Mouse (Mus musculus): Measurements from ENCODE around the gene Suox. TPM values are rescaled to one million over a fixed set of nuclear protein-coding genes. Genes with fewer than 3 reads are reported as not detected.
"Not testable (repeated sequence)": the region's sequence is repeated elsewhere in the genome, so short reads cannot be mapped to it uniquely, and the experiment has no call there.

The Suox gene
- polyA plus RNA-seq, 1 experiment from 2014 or later = 18.9 TPM

- Histone ChIP-seq H3K4me2 (no peak overlapping the region), H3K9ac (no peak overlapping the region), H3K4me1 (peaks cover 17% of the 10 kb centered on the region), H3K27me3 (no peaks in the 10 kb centered on the region), H3K27ac (no peak overlapping the region), H3K4me3 (no peak overlapping the region), H3K36me3 (peaks cover 50% of the 10 kb centered on the region), H3K9me3 (no peaks in the 10 kb centered on the region)
- ATAC-seq (ENCODE audit: insufficient number of reproducible peaks, insufficient read depth, low FRiP score, low TSS enrichment, low read depth) = no peak
- WGBS = 92% methylated on average over 14 of the region's 14 CpGs
Measured at GRCm38 (mm10) chr10:128639999-128640398, 33.9 kb downstream of the Suox start.

DNA sequence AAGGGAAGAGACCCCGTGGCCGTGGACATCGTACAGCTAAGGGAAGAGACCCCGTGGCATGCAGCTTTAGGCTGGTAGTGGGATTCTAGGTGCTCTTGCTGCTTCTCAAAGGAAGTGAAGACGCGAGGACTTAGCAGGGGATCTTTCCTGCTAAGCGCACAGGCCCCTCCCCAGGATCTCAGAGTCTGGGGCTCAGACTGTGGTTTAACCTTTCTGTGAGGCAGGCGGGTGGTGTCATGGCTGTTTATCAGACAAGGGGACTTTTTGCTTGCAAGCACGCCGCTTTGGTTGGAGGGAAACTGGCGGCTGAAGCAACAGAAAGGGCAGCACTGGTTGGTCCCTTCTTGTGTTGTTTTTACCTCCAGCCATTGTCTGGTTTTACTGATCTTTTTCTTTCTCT, 36.9 kb downstream of the Suox start:
- no peaks in the 10 kb centered on the region for H3K27me3 ChIP-seq
- WGBS = 19% methylated on average over 11 of the region's 11 CpGs
- no peak overlapping the region for H3K27ac ChIP-seq

DNA sequence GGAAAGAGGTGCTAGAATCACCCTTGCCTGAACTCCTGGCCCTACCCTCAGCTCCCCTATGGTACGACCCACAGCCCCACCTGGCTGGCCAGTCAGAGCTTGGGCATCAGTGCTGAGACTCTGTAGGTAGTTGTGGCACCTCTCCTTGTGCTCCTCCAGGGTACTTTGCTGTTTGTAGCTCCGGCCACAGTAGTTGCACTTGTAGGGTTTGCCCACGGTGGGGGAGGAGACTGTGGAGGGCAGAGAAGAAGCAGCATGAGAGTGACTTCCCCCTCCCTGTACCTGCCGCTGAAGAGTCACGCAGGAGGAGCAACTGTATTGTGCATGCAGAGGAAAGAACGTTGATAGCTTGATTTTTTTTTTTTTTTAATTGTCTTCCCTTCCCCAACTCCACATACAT, 37.3 kb downstream of the Suox start:
- no peaks in the 10 kb centered on the region for H3K27me3 ChIP-seq
- no peak for ATAC-seq (ENCODE audit: insufficient number of reproducible peaks, insufficient read depth, low FRiP score, low TSS enrichment, low read depth)
- no peak overlapping the region for H3K4me2 ChIP-seq
- H3K27ac ChIP-seq = no peak overlapping the region
- no peak overlapping the region for H3K9ac ChIP-seq
- no peak overlapping the region for H3K4me3 ChIP-seq
- peaks cover 66% of the 10 kb centered on the region for H3K36me3 ChIP-seq
- peaks cover 3% of the 10 kb centered on the region; the same call in 1 of the 2 replicates for H3K4me1 ChIP-seq
- no peaks in the 10 kb centered on the region for H3K9me3 ChIP-seq
- 47% methylated on average over 6 of the region's 6 CpGs for WGBS

More for the DNA sequence above, 36.9 kb downstream of the Suox start:
- no peaks in the 10 kb centered on the region for H3K9me3 ChIP-seq
- H3K9ac ChIP-seq = 0 out of 2 replicates have a peak overlapping the region, but pooled peaks have one; percentile 32
- ATAC-seq (ENCODE audit: insufficient number of reproducible peaks, insufficient read depth, low FRiP score, low TSS enrichment, low read depth) = no peak
- no peak overlapping the region for H3K4me2 ChIP-seq
- H3K4me1 ChIP-seq = peaks cover 3% of the 10 kb centered on the region; the same call in 1 of the 2 replicates
- H3K36me3 ChIP-seq = peaks cover 70% of the 10 kb centered on the region
- H3K4me3 ChIP-seq = no peak overlapping the region

DNA sequence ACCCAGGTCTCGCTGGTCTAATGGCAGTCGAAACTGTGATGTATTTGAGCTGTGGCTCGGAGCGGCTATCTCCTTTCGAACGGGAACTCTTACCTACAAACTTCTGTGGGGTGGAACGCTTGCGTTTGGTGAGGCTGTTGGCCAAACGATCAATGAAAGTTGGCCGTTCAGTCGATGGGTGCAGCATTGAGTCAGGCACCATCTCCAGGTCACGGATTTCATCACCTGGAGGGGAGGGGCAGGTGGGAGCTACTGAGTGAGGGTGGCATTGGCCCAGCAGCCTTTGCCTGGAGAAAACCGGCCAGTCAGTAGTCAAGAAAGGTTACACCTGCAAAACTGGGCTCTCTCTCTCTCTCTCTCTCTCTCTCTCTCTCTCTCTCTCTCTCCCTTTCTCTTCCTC, 38.2 kb downstream of the Suox start:
- ATAC-seq (ENCODE audit: insufficient number of reproducible peaks, insufficient read depth, low FRiP score, low TSS enrichment, low read depth) = no peak
- H3K4me1 ChIP-seq = peaks cover 3% of the 10 kb centered on the region; the same call in 1 of the 2 replicates
- H3K27ac ChIP-seq = no peak overlapping the region
- H3K27me3 ChIP-seq = no peaks in the 10 kb centered on the region
- WGBS = 95% methylated on average over 13 of the region's 13 CpGs
- no peak overlapping the region for H3K9ac ChIP-seq
- H3K36me3 ChIP-seq = peaks cover 59% of the 10 kb centered on the region
- no peaks in the 10 kb centered on the region for H3K9me3 ChIP-seq
- no peak overlapping the region for H3K4me2 ChIP-seq
- no peak overlapping the region for H3K4me3 ChIP-seq

GRCm38 (mm10) chr10:128631571-128631970, 42.3 kb downstream of the Suox start:
- Histone ChIP-seq H3K4me3 (no peak overlapping the region), H3K27ac (no peak overlapping the region), H3K4me1 (no peaks in the 10 kb centered on the region), H3K9ac (no peak overlapping the region), H3K9me3 (no peaks in the 10 kb centered on the region), H3K4me2 (no peak overlapping the region), H3K27me3 (no peaks in the 10 kb centered on the region), H3K36me3 (peaks cover 36% of the 10 kb centered on the region)
- no peak for ATAC-seq (ENCODE audit: insufficient number of reproducible peaks, insufficient read depth, low FRiP score, low TSS enrichment, low read depth)
- 22% methylated on average over 6 of the region's 6 CpGs for WGBS

DNA sequence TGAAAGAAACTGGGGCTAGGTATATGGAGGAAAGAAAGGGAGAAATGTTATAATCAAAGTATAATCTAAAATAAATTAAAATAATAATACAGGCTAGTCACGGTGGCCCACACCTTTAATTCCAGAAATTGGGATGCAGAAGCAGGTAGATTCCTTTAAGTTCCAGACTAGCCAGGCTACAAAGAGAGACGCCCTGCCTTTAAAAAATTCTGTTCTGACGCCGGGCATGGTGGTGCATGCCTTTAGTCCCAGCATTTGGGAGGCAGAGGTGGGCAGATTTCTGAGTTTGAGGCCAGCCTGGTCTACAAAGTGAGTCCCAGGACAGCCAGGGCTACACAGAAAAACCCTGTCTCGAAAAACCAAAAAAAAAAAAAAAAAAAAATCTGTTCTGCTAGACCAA, 43.6 kb downstream of the Suox start:
- not testable (repeated sequence) for H3K9me3 ChIP-seq; H3K27me3 ChIP-seq; H3K4me2 ChIP-seq; H3K4me1 ChIP-seq; H3K9ac ChIP-seq; H3K27ac ChIP-seq; ATAC-seq (ENCODE audit: insufficient number of reproducible peaks, insufficient read depth, low FRiP score, low TSS enrichment, low read depth); H3K4me3 ChIP-seq
- 75% methylated on average over 5 of the region's 5 CpGs for WGBS
- peaks cover 28% of the 10 kb centered on the region for H3K36me3 ChIP-seq

DNA sequence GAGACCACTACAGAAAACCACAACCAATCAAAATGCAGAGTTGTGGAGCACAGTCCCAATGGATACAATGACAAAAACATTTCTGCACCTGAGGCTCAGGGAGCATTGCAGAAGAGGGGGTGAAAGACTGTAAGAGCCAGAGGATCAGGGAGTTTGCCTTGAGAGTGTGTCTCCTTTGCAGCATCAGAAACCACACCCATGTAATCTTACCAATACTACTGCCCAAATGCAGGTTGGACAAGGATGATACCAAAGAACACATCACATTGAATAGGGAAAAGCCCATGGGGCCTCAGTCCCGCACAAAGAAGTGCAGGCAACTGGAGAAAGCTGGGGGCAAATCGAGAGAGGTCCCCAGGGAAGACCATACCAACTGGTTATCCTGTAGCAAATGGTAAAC, 44.1 kb downstream of the Suox start:
- Histone ChIP-seq H3K4me1 (peaks cover 6% of the 10 kb centered on the region), H3K4me2 (no peak overlapping the region), H3K9me3 (no peaks in the 10 kb centered on the region), H3K27ac (no peak overlapping the region), H3K36me3 (peaks cover 28% of the 10 kb centered on the region), H3K27me3 (no peaks in the 10 kb centered on the region), H3K4me3 (no peak overlapping the region), H3K9ac (no peak overlapping the region)
- no peak for ATAC-seq (ENCODE audit: insufficient number of reproducible peaks, insufficient read depth, low FRiP score, low TSS enrichment, low read depth)
- 79% methylated on average over 2 of the region's 2 CpGs for whole genome bisulfite sequencing

DNA sequence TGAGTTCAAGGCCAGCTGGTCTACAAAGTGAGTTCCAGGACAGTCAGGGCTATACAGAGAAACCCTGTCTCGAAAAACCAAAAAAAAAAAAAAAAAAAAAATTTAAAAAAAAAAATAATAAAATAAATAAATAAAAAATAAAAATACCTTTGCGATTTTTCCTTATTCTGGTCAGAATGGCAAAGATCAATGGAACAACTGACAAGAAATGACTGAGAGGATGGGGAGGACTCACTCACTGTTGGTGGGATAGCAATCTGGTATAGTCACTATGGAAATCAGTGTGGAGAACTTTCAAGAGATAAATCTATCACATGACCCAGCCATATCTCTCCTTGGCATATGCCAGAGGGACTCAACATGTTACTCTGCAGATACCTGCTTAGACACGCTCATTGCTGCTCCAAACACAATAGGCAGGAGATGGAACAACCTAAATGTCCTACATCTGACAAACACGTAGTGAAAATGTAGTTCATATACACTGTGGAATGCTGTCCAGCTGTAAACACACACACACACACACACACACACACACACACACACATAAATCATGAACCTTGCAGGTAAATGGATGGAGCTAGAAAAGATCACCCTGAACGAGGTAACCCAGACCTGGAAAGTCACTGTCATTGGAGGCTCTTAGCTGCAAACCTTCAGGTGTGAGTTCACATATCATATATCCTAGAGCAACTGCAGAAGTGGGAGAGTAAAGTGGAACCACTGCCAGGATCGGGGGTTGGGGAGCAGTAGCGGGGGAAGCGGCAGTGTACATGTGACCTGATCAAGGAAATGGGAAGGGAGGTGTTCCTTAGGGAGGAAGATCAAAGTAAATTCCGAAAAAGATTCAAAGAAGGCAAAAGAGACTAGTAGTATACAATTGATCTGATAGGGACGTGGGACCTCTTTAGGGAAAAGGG, 46.2 kb downstream of the Suox start:
- Histone ChIP-seq H3K27me3 (no peaks in the 10 kb centered on the region), H3K9me3 (no peaks in the 10 kb centered on the region), H3K4me2 (no peak overlapping the region), H3K36me3 (peaks cover 30% of the 10 kb centered on the region), H3K9ac (no peak overlapping the region), H3K4me3 (no peak overlapping the region), H3K27ac (no peak overlapping the region), H3K4me1 (peaks cover 6% of the 10 kb centered on the region)
- 81% methylated on average over 10 of the region's 10 CpGs for WGBS
- ATAC-seq (ENCODE audit: insufficient number of reproducible peaks, insufficient read depth, low FRiP score, low TSS enrichment, low read depth) = no peak

DNA sequence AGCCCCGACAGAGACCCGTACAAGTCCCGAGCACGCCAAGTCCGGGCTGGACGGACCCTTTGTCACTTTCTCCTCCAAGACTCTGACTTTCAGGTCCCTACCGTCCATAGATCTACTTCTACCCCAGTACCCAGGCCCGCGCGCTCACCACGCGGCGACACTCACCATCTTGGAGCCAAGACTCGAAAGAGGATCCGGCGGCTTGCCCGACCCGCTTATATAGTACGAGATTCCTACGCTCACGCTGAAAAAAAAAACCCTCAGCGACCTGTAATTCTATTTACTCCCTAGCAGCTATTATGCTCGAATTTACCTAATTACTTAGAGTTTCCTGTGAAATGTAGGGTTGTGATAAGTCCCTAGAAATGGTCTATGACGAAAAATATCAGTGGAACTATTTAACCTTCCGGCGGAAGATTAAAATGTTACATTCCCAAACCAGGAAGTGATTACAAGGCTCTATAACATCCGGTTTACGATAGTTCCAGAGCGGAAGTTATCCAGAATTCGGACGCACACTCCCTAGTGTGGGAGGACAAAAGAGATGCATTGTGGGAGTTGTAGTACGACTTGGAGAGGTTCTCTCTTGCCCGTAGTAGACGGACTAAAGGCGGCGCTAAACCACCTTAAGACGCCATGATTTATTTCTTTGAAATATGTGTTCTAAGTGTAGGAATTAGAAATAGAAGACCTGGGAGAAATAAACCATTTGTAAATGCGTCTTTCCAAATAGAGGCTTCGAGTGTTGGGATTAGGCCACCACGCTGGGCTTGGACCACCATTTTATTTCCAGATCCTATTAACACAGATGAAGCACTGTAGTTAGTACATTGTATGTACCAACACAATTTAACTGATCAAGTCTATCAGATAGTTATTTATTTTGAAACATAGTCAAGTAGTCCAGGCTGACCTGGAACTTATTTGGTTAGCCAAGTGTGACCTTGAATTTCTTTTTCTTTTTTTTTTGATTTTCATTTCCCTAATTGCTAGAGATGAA, 47.3 kb downstream of the Suox start, which contains the start of gene Rps26:
TSS of gene Rps26 (minus strand) at position 437 of the 1,000 bp plus-strand sequence.
- Histone ChIP-seq H3K4me2 (peak within 1 kb of the TSS; percentile 89), H3K27ac (peak within 1 kb of the TSS; percentile 76), H3K9me3 (no peaks in the 10 kb centered on the region), H3K27me3 (no peaks in the 10 kb centered on the region), H3K9ac (peak within 1 kb of the TSS; percentile 98), H3K36me3 (peaks cover 29% of the 10 kb centered on the region), H3K4me3 (peak within 1 kb of the TSS; percentile 81), H3K4me1 (peaks cover 6% of the 10 kb centered on the region)
- ATAC-seq (ENCODE audit: insufficient number of reproducible peaks, insufficient read depth, low FRiP score, low TSS enrichment, low read depth) = peak; percentile 89
- WGBS = 1% methylated on average over 40 of the region's 40 CpGs

GRCm38 (mm10) chr10:128625287-128625894, 48.5 kb downstream of the Suox start:
- Histone ChIP-seq H3K36me3 (peaks cover 29% of the 10 kb centered on the region), H3K4me1 (peaks cover 6% of the 10 kb centered on the region), H3K9me3 (no peaks in the 10 kb centered on the region), H3K27me3 (no peaks in the 10 kb centered on the region), H3K4me2 (peak overlapping the region; percentile 89), H3K4me3 (peak overlapping the region; percentile 81), H3K9ac (peak overlapping the region; percentile 98), H3K27ac (peak overlapping the region; percentile 76)
- 36% methylated on average over 7 of the region's 7 CpGs for WGBS
- no peak for ATAC-seq (ENCODE audit: insufficient number of reproducible peaks, insufficient read depth, low FRiP score, low TSS enrichment, low read depth)

DNA sequence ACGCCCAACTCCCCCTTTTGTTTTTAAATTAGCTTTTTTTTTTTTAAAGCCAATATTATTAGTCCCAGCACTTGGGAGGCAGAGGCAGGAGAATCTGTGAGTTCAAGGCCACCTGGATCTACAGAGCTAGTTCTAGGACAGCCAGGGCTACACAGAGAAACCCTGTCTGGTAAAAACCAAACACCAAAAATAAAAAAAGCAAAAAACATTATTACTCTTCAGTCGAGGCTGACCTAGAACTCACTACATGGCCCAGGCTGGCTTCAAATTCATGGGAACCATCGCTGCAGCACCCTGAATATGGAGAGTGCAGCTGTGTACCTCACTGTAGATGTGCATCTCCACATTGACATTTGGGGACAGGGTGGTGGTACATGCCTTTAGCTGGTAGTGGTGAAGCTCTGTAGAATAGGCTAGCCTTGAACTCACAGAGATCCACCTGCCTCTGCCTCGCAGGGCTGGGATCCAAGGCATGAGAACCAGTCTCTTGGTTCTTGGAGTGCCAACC, 50.7 kb downstream of the Suox start:
- not testable (repeated sequence) for H3K27ac ChIP-seq; H3K4me2 ChIP-seq; H3K27me3 ChIP-seq; ATAC-seq (ENCODE audit: insufficient number of reproducible peaks, insufficient read depth, low FRiP score, low TSS enrichment, low read depth); H3K9me3 ChIP-seq; H3K4me3 ChIP-seq; H3K4me1 ChIP-seq; H3K9ac ChIP-seq
- WGBS = 82% methylated on average over 4 of the region's 4 CpGs
- H3K36me3 ChIP-seq = peaks cover 29% of the 10 kb centered on the region
